Mouse (Mus musculus): ENCODE measurements at regions not wholly inside any gene's neighbourhood (a gene's known extent, or its start where the extent isn't known, plus 50 kb on each side); places are given as distances from the start of the nearest gene placed in this dataset.

DNA sequence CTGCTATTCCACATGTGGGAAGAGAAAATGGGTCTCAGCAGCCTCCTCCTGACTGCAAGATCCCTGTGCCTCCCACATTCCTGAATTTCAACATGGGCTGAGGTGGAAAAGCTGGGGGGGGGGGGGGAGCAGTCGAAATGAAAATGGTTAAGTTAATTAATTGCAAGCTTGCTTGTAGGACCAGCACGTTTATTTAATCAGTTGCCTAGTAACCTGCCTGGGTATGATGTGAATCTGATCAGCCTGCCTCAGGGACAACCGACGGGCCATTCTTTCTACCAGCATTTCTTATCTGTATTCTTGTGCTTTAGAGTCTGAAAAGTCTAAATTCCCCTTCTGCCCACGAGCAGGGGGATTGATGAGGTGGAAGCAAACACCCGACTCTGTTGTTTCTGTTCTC, 569.9 kb upstream of the Nox3 start:
- TF ChIP-seq POLR2A (IDR thresholded peaks at IDR 0.05; ENCODE audit: insufficient read length, low read depth) (no peak), POLR2AphosphoS2 (IDR thresholded peaks at IDR 0.05; ENCODE audit: insufficient read length, low read depth) (no peak), SRF (IDR thresholded peaks at IDR 0.05; ENCODE audit: control insufficient read depth, insufficient read length, low read depth) (no peak)
